Comparison of ENCODE assay signal across 8 mouse cellular contexts in genomic region chr9:37614316-37614715, GRCm38 (mm10). TPM values are rescaled to one million over a fixed set of nuclear protein-coding genes. Genes with fewer than 3 reads are reported as not detected.
DNase-seq lines count a peak whose midpoint lies in the region; ATAC-seq lines count a peak whose summit lies in the region.
"Had no signal": no experiment of that assay in that cellular context is flagged by ENCODE, and none has a peak within 500 bp of the region (broad histone marks: within the 10 kb centered on the region; RNA-seq: fewer than 3 reads in every experiment).

No protein-coding gene starts in this region.

- no peaks in the 10 kb centered on the region for H3K9me3 ChIP-seq in megakaryocyte, embryonic 14.5 days
- no peaks in the 10 kb centered on the region for H3K9me3 ChIP-seq in forebrain, embryonic 13.5 days (replicated peaks)
- H3K9me3 ChIP-seq in limb, embryonic 15.5 days, result no peaks in the 10 kb centered on the region
- H3K9me3 ChIP-seq in stomach, embryonic 15.5 days, result no peaks in the 10 kb centered on the region

- H3K4me2 ChIP-seq in forebrain, embryonic 13.5 days, result peak overlapping the region; percentile 72
- peak overlapping the region; percentile 67; the same call in 1 of the 2 replicates for H3K4me2 ChIP-seq in limb, embryonic 15.5 days
- H3K4me2 ChIP-seq in stomach, embryonic 15.5 days, result peak overlapping the region; percentile 83

- no peak for DNase-seq in cerebellum, adult 11 months
- DNase-seq in lung, postnatal 14 days, result no peak

- peak overlapping the region; percentile 91 for H3K4me3 ChIP-seq in megakaryocyte, embryonic 14.5 days (replicated peaks)
- peak overlapping the region; percentile 65; the same call in 1 of the 2 replicates for H3K4me3 ChIP-seq in forebrain, embryonic 13.5 days
- peak overlapping the region; percentile 64 for H3K4me3 ChIP-seq in limb, embryonic 15.5 days
- H3K4me3 ChIP-seq in stomach, embryonic 15.5 days (replicated peaks), result peak overlapping the region; percentile 65; the same call in 1 of the 2 replicates

- no peak for ATAC-seq in megakaryocyte, adult 5-6 weeks (ENCODE audit: poor library complexity, severe bottlenecking)
- 0 out of 2 replicates have a peak, but pooled peaks have one; percentile 3 for ATAC-seq in forebrain, embryonic 13.5 days
- ATAC-seq in limb, embryonic 15.5 days (ENCODE audit: insufficient number of reproducible peaks, low FRiP score, low TSS enrichment, low read depth), result no peak
- no peak for ATAC-seq in stomach, embryonic 15.5 days (ENCODE audit: insufficient read depth, low FRiP score, low read depth)

- 0 out of 2 replicates have a peak overlapping the region, but pooled peaks have one; percentile 40 for H3K27ac ChIP-seq in forebrain, embryonic 13.5 days
- H3K27ac ChIP-seq in limb, embryonic 15.5 days, result no peak overlapping the region
- no peak overlapping the region for H3K27ac ChIP-seq in stomach, embryonic 15.5 days

- H3K9ac ChIP-seq in forebrain, embryonic 13.5 days, result no peak overlapping the region
- no peak overlapping the region for H3K9ac ChIP-seq in limb, embryonic 15.5 days
- no peak overlapping the region for H3K9ac ChIP-seq in stomach, embryonic 15.5 days

- H3K36me3 ChIP-seq in megakaryocyte, embryonic 14.5 days (replicated peaks; ENCODE audit: low read length), result peaks cover 40% of the 10 kb centered on the region
- no peaks in the 10 kb centered on the region for H3K36me3 ChIP-seq in forebrain, embryonic 13.5 days (ENCODE audit: poor library complexity, severe bottlenecking)
- H3K36me3 ChIP-seq in limb, embryonic 15.5 days, result no peaks in the 10 kb centered on the region
- no peaks in the 10 kb centered on the region for H3K36me3 ChIP-seq in stomach, embryonic 15.5 days

- H3K4me1 ChIP-seq in megakaryocyte, embryonic 14.5 days, result peaks cover 74% of the 10 kb centered on the region
- peaks cover 7% of the 10 kb centered on the region for H3K4me1 ChIP-seq in forebrain, embryonic 13.5 days
- H3K4me1 ChIP-seq in limb, embryonic 15.5 days, result peaks cover 8% of the 10 kb centered on the region; the same call in 1 of the 2 replicates
- peaks cover 7% of the 10 kb centered on the region for H3K4me1 ChIP-seq in stomach, embryonic 15.5 days

- H3K27me3 ChIP-seq in megakaryocyte, embryonic 14.5 days (replicated peaks), result no peaks in the 10 kb centered on the region
- H3K27me3 ChIP-seq in forebrain, embryonic 13.5 days, result no peaks in the 10 kb centered on the region
- 0 out of 2 replicates have a peak, but pooled peaks cover 4% of the 10 kb centered on the region for H3K27me3 ChIP-seq in limb, embryonic 15.5 days
- no peaks in the 10 kb centered on the region for H3K27me3 ChIP-seq in stomach, embryonic 15.5 days (replicated peaks)

RNA-seq across cellular contexts. Expression of gene Spa17, which starts 0.8 kb away (rescaled TPM):
- 1.8 TPM in 1 of 2 replicates, not detected in the other for polyA plus RNA-seq in megakaryocyte, embryonic 14.5 days (2012; ENCODE audit: insufficient read depth, low replicate concordance)
- 2.3 and 2.7 TPM in 2 replicates for total RNA-seq in megakaryocyte, adult 5-6 weeks (2015)
- total RNA-seq in megakaryocyte, adult 5-6 weeks (2017), result 3.6 TPM in 1 of 2 replicates, not detected in the other
- 13.1 and 15.9 TPM in 2 replicates for polyA plus RNA-seq in forebrain, embryonic 13.5 days (2015; fragmentation: Nextera tagmentation; extraction: Ambion mirVana)
- 5.1 and 5.5 TPM in 2 replicates for polyA plus RNA-seq in limb, embryonic 15.5 days (2015; fragmentation: Nextera tagmentation; extraction: Ambion mirVana)
- polyA plus RNA-seq in stomach, embryonic 15.5 days (2015; fragmentation: Nextera tagmentation; extraction: Ambion mirVana), result 4.1 and 6.0 TPM in 2 replicates

RNA-seq across cellular contexts. Expression of gene Tbrg1, which starts 42.8 kb away (rescaled TPM):
- 34.5 and 61.7 TPM in 2 replicates for polyA plus RNA-seq in megakaryocyte, embryonic 14.5 days (2012; ENCODE audit: insufficient read depth, low replicate concordance)
- total RNA-seq in megakaryocyte, adult 5-6 weeks (2015), result 10.7 and 14.9 TPM in 2 replicates
- total RNA-seq in megakaryocyte, adult 5-6 weeks (2017), result 12.8 and 18.6 TPM in 2 replicates
- 92.9 and 99.1 TPM in 2 replicates for polyA plus RNA-seq in forebrain, embryonic 13.5 days (2015; fragmentation: Nextera tagmentation; extraction: Ambion mirVana)
- polyA plus RNA-seq in limb, embryonic 15.5 days (2015; fragmentation: Nextera tagmentation; extraction: Ambion mirVana), result 204 and 207 TPM in 2 replicates
- 139 and 152 TPM in 2 replicates for polyA plus RNA-seq in stomach, embryonic 15.5 days (2015; fragmentation: Nextera tagmentation; extraction: Ambion mirVana)

RNA-seq across cellular contexts. Expression of gene Panx3, which starts 54.7 kb away (rescaled TPM):
- not detected in 2 replicates for polyA plus RNA-seq in megakaryocyte, embryonic 14.5 days (2012; ENCODE audit: insufficient read depth, low replicate concordance)
- not detected in 2 replicates for total RNA-seq in megakaryocyte, adult 5-6 weeks (2015)
- not detected in 2 replicates for total RNA-seq in megakaryocyte, adult 5-6 weeks (2017)
- 0.18 TPM in 1 of 2 replicates, not detected in the other for polyA plus RNA-seq in forebrain, embryonic 13.5 days (2015; fragmentation: Nextera tagmentation; extraction: Ambion mirVana)
- polyA plus RNA-seq in limb, embryonic 15.5 days (2015; fragmentation: Nextera tagmentation; extraction: Ambion mirVana), result 25.4 and 26.3 TPM in 2 replicates
- not detected in 2 replicates for polyA plus RNA-seq in stomach, embryonic 15.5 days (2015; fragmentation: Nextera tagmentation; extraction: Ambion mirVana)
- total RNA-seq: gastrocnemius, postnatal 4 days had no signal

RNA-seq across cellular contexts. Expression of gene Siae, which starts 58.8 kb away (rescaled TPM):
- polyA plus RNA-seq in megakaryocyte, embryonic 14.5 days (2012; ENCODE audit: insufficient read depth, low replicate concordance), result 0.40 TPM in 1 of 2 replicates, not detected in the other
- total RNA-seq in megakaryocyte, adult 5-6 weeks (2015), result 10.2 and 10.9 TPM in 2 replicates
- 9.1 and 9.8 TPM in 2 replicates for total RNA-seq in megakaryocyte, adult 5-6 weeks (2017)
- polyA plus RNA-seq in forebrain, embryonic 13.5 days (2015; fragmentation: Nextera tagmentation; extraction: Ambion mirVana), result 7.0 and 8.3 TPM in 2 replicates
- 9.9 and 13.1 TPM in 2 replicates for polyA plus RNA-seq in limb, embryonic 15.5 days (2015; fragmentation: Nextera tagmentation; extraction: Ambion mirVana)
- polyA plus RNA-seq in stomach, embryonic 15.5 days (2015; fragmentation: Nextera tagmentation; extraction: Ambion mirVana), result 11.1 and 12.5 TPM in 2 replicates

Comparison
In these comparisons a context has a peak if more than half of its experiments do, and no peak if none do; other contexts are left out.
1. RNA of gene Panx3, which starts 54.7 kb away (polyA plus RNA-seq): 25.4 to 26.3 TPM in limb, embryonic 15.5 days; 0.18 TPM in forebrain, embryonic 13.5 days, not detected in megakaryocyte, embryonic 14.5 days and not detected in stomach, embryonic 15.5 days; every median in the first group is over 10 times any median in the second.
2. Peak in every context shown above with its lines, with median percentiles within 50 percentile points of each other: H3K4me3 ChIP-seq and H3K4me2 ChIP-seq.